Mouse (Mus musculus) stomach, embryonic 14.5 days (tissue): ENCODE results near the gene Atp13a4. TPM values are rescaled to one million over a fixed set of nuclear protein-coding genes. Genes with fewer than 3 reads are reported as not detected.

ENCODE experiments used
- ATAC-seq: fragments of 200-750 bp; cut with Nextera tagmentation; 2 replicates; pipeline ENCODE4 v1.8.0; 2017; ENCODE audit warnings: low read depth, moderate TSS enrichment; ENCODE audit not compliant: insufficient number of reproducible peaks, insufficient read depth, low FRiP score
- H3K27ac ChIP-seq: fragments of 300-500 bp; sonication (generic); 2 replicates; pipeline ENCODE4 v1.5.1; 2014; ENCODE audit warnings: mild to moderate bottlenecking, low read length, moderate library complexity, mixed read lengths
- H3K27me3 ChIP-seq: fragments of 300-500 bp; sonication (generic); 2 replicates; pipeline ENCODE4 v1.6.1; 2014; ENCODE audit warnings: low read length, control low read depth, mixed read lengths; ENCODE audit not compliant: control insufficient read depth, insufficient read depth
- H3K36me3 ChIP-seq: fragments of 300-500 bp; sonication (generic); 2 replicates; pipeline ENCODE4 v1.6.1; 2014; ENCODE audit warnings: mild to moderate bottlenecking, control low read depth, low read length, moderate library complexity, mixed read lengths; ENCODE audit not compliant: control insufficient read depth, insufficient read depth
- H3K4me1 ChIP-seq: fragments of 300-500 bp; sonication (generic); 2 replicates; pipeline ENCODE4 v1.6.1; 2014; ENCODE audit warnings: low read length, control low read depth, mixed read lengths; ENCODE audit not compliant: control insufficient read depth, insufficient read depth
- H3K4me2 ChIP-seq: fragments of 300-500 bp; sonication (generic); replicated peaks from 2 replicates; pipeline ENCODE4 v1.6.1; 2014; ENCODE audit warnings: low read depth, low read length, control low read depth
- H3K4me3 ChIP-seq: fragments of 300-500 bp; sonication (generic); 2 replicates; pipeline ENCODE4 v1.5.1; 2014; ENCODE audit warnings: low read depth, low read length, control low read depth
- H3K9ac ChIP-seq: fragments of 300-500 bp; sonication (generic); replicated peaks from 2 replicates; pipeline ENCODE4 v1.6.1; 2014; ENCODE audit warnings: low read depth, mild to moderate bottlenecking, control low read depth, low read length, moderate library complexity, mixed read lengths
- H3K9me3 ChIP-seq: fragments of 300-500 bp; sonication (generic); 2 replicates; pipeline ENCODE4 v1.6.1; 2016; ENCODE audit warnings: low read depth, low read length, control low read depth; ENCODE audit not compliant: control insufficient read depth
- WGBS: fragments of 180-500 bp; shearing (Covaris S2); extraction: QIAGEN DNeasy Blood & Tissue Kit; methylation state at CpG from one replicate; pipeline ENCODE4 v1.1.7; 2014; 5-methylcytosine and 5-hydroxymethylcytosine counted together
- polyA plus RNA-seq: library from polyadenylated mRNA; unstranded; fragments of >200 nt; fragmentation: Nextera tagmentation; extraction: Ambion mirVana; gene quantifications from 2 replicates; pipeline ENCODE4 v1.2.1, GENCODE M21; 2014

The Atp13a4 gene
- polyA plus RNA-seq, 1 experiment from 2014 or later = 0.48 TPM

GRCm38 (mm10) chr16:29510743-29511142 lies 33.9 kb downstream of the Atp13a4 start:
- H3K36me3 ChIP-seq = no peaks in the 10 kb centered on the region
- no peak overlapping the region for H3K4me2 ChIP-seq
- H3K9me3 ChIP-seq = no peaks in the 10 kb centered on the region
- no peaks in the 10 kb centered on the region for H3K27me3 ChIP-seq
- no peak for ATAC-seq
- no peak overlapping the region for H3K27ac ChIP-seq
- no peak overlapping the region for H3K9ac ChIP-seq
- no peak overlapping the region for H3K4me3 ChIP-seq
- no peaks in the 10 kb centered on the region for H3K4me1 ChIP-seq
- WGBS = 81% methylated on average over 7 of the region's 7 CpGs

GRCm38 (mm10) chr16:29509881-29510280 lies 34.8 kb downstream of the Atp13a4 start:
- Histone ChIP-seq H3K4me3 (no peak overlapping the region), H3K4me1 (no peaks in the 10 kb centered on the region), H3K27ac (no peak overlapping the region), H3K4me2 (no peak overlapping the region), H3K36me3 (no peaks in the 10 kb centered on the region), H3K9me3 (no peaks in the 10 kb centered on the region), H3K27me3 (no peaks in the 10 kb centered on the region), H3K9ac (no peak overlapping the region)
- WGBS = 77% methylated on average over 3 of the region's 3 CpGs
- no peak for ATAC-seq

GRCm38 (mm10) chr16:29504671-29505070 lies 40.0 kb downstream of the Atp13a4 start:
- 73% methylated on average over 4 of the region's 4 CpGs for WGBS
- Histone ChIP-seq H3K27me3 (no peaks in the 10 kb centered on the region), H3K27ac (no peak overlapping the region), H3K4me3 (no peak overlapping the region), H3K9me3 (no peaks in the 10 kb centered on the region), H3K36me3 (no peaks in the 10 kb centered on the region), H3K4me1 (no peaks in the 10 kb centered on the region), H3K4me2 (no peak overlapping the region), H3K9ac (no peak overlapping the region)
- ATAC-seq = no peak

- H3K4me3 ChIP-seq = no peak overlapping the region
- no peaks in the 10 kb centered on the region for H3K27me3 ChIP-seq
- no peaks in the 10 kb centered on the region for H3K36me3 ChIP-seq
- H3K9ac ChIP-seq = no peak overlapping the region
- WGBS = 80% methylated on average over 9 of the region's 9 CpGs
- H3K27ac ChIP-seq = no peak overlapping the region
- H3K4me2 ChIP-seq = no peak overlapping the region
- ATAC-seq = no peak
- no peaks in the 10 kb centered on the region for H3K4me1 ChIP-seq
- no peaks in the 10 kb centered on the region for H3K9me3 ChIP-seq
Observed at GRCm38 (mm10) chr16:29504198-29504597, 40.5 kb downstream of the Atp13a4 start.

GRCm38 (mm10) chr16:29491031-29491430 lies 53.6 kb downstream of the Atp13a4 start:
- H3K4me2 ChIP-seq = no peak overlapping the region
- WGBS = 82% methylated on average over 3 of the region's 3 CpGs

GRCm38 (mm10) chr16:29481439-29481838 lies 63.2 kb downstream of the Atp13a4 start:
- H3K36me3 ChIP-seq = no peaks in the 10 kb centered on the region
- no peaks in the 10 kb centered on the region for H3K4me1 ChIP-seq
- ATAC-seq = no peak
- H3K27ac ChIP-seq = no peak overlapping the region
- H3K4me3 ChIP-seq = no peak overlapping the region
- no peaks in the 10 kb centered on the region for H3K9me3 ChIP-seq
- no peak overlapping the region for H3K4me2 ChIP-seq
- H3K9ac ChIP-seq = no peak overlapping the region
- H3K27me3 ChIP-seq = no peaks in the 10 kb centered on the region

More at GRCm38 (mm10) chr16:29491031-29491430, 53.6 kb downstream of the Atp13a4 start:
- H3K4me3 ChIP-seq = no peak overlapping the region
- ATAC-seq = no peak
- H3K9ac ChIP-seq = no peak overlapping the region
- H3K4me1 ChIP-seq = no peaks in the 10 kb centered on the region
- no peaks in the 10 kb centered on the region for H3K27me3 ChIP-seq
- no peaks in the 10 kb centered on the region for H3K9me3 ChIP-seq
- H3K27ac ChIP-seq = no peak overlapping the region
- no peaks in the 10 kb centered on the region for H3K36me3 ChIP-seq

GRCm38 (mm10) chr16:29480396-29480795 lies 64.3 kb downstream of the Atp13a4 start:
- no peak overlapping the region for H3K4me3 ChIP-seq
- H3K27ac ChIP-seq = no peak overlapping the region
- H3K36me3 ChIP-seq = no peaks in the 10 kb centered on the region
- no peaks in the 10 kb centered on the region for H3K27me3 ChIP-seq
- no peak overlapping the region for H3K4me2 ChIP-seq
- H3K9me3 ChIP-seq = no peaks in the 10 kb centered on the region
- 92% methylated on average over 6 of the region's 6 CpGs for WGBS
- ATAC-seq = no peak
- no peak overlapping the region for H3K9ac ChIP-seq
- no peaks in the 10 kb centered on the region for H3K4me1 ChIP-seq

GRCm38 (mm10) chr16:29463798-29464197 lies 80.9 kb downstream of the Atp13a4 start:
- Histone ChIP-seq H3K4me2 (no peak overlapping the region), H3K4me3 (no peak overlapping the region), H3K4me1 (no peaks in the 10 kb centered on the region), H3K27ac (no peak overlapping the region), H3K27me3 (no peaks in the 10 kb centered on the region), H3K9me3 (no peaks in the 10 kb centered on the region), H3K9ac (no peak overlapping the region), H3K36me3 (no peaks in the 10 kb centered on the region)
- no peak for ATAC-seq
- 38% methylated on average over 3 of the region's 3 CpGs for WGBS

GRCm38 (mm10) chr16:29459331-29459730 lies 85.3 kb downstream of the Atp13a4 start:
- H3K9ac ChIP-seq = no peak overlapping the region
- no peak overlapping the region for H3K4me3 ChIP-seq
- no peak overlapping the region for H3K4me2 ChIP-seq
- 53% methylated on average over 10 of the region's 10 CpGs for WGBS
- ATAC-seq = no peak
- H3K27me3 ChIP-seq = no peaks in the 10 kb centered on the region
- no peak overlapping the region for H3K27ac ChIP-seq
- H3K36me3 ChIP-seq = no peaks in the 10 kb centered on the region
- no peaks in the 10 kb centered on the region for H3K9me3 ChIP-seq
- no peaks in the 10 kb centered on the region for H3K4me1 ChIP-seq
